Mouse (Mus musculus) liver, adult (tissue): ENCODE results near the gene Aacs.

ENCODE experiments used
- GATA4 ChIP-seq: IDR thresholded peaks from 2 replicates; pipeline ENCODE4 v1.6.1; 2014; ENCODE audit warnings: mild to moderate bottlenecking, low read length; ENCODE audit not compliant: insufficient replicate concordance

Aacs gene

GRCm38 (mm10) chr5:125534168-125534610 is 58.6 kb downstream of the Aacs start:
- no peak for TF ChIP-seq GATA4

- TF ChIP-seq GATA4 = no peak
Observed at GRCm38 (mm10) chr5:125534611-125535324, 59.2 kb downstream of the Aacs start.

GRCm38 (mm10) chr5:125545090-125545489 is 69.5 kb downstream of the Aacs start:
- TF ChIP-seq GATA4 = no peak

DNA sequence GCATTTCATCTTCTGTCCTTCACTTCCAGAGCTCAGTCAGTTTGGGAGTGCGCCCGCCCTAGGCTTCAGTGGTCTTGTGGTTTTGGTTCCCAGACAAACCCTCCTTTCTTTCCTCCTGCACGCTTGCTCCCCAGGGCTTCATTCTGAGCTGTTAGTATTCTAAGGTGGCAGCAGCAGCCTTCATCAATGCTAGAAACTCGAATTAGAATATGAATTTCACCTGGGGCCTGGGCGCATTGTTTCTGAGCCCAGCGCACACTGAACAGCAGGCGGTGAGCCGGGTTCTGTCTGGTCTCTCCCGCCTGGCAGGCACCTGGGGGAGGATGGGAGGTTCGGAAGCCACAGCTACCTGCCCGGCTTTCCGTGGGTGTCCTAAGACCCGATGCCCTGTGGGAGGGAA is 70.7 kb downstream of the Aacs start:
- no peak for TF ChIP-seq GATA4

DNA sequence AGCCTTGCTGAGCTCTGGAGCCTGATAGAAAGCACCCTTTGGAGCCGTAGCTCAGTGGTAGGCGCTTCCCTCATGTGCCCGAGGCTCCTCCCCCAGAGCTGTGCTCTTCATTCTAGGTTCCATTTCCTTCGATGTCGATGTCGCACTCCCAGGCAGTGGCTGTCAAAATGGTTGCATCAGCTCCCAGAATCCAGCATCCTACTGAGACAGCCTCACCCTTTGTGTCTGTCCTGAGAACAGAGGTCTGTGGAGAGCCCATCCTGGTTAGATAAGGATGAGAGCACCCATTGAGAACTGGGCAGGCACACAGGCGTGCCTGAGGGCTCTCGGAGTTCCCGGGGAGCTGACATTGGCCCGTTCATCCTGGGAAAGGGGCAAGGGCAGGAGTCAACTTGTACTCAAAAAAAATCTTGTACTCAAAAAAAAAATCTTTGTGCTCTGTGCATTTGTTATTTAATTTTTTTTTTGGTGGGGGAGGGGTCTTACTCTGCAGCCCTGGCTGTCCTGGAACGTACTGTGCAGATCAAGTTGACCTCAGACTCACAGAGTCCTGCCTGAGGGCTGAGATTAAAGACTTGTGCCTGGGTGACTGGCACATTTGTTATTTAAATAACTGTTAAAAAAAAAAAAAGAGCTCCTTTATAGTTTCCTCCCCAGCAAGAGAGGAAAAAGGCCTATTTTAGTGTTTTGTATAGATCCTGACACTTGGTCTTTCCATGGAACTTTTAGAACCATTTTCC is 74.3 kb downstream of the Aacs start:
- no peak for TF ChIP-seq GATA4

DNA sequence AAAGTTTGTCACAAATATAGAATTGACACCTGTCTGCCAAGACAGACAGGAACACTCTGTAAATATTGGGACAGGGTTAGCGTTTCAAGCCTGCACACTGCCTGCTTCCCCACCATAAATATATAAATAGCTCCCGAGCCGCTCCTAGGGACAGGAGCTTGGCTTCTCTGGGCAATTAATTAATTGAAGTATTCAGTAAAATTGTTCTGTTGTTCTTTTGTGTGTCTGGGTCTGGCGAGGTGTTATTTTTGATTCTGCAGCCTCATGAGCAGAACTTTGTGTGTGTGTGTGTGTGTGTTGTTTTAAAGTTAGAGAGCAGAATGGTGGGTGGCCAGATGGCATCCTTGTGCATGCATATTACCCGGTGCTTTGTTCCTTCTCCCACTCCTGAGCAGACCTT is 80.1 kb downstream of the Aacs start:
- no peak for TF ChIP-seq GATA4

DNA sequence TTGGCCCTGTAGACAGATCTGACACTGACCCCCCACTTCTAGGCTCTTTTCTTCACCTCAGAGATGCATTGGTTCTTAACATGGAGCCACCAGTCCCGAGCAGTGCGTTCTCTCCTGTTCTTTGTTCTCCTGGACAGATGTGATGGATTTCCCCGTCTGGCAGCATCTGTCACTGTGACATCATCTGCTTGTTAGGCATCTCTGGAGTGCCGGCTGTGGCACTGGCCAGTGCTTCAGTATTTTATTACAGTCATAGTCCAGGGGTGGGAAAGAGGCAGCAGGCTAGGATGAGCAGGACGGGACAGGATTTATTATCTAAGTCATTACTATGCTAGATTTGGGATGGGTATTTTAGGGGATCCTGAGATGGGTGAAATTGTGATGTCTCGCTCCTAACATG is 87.9 kb downstream of the Aacs start:
- TF ChIP-seq GATA4 = no peak

GRCm38 (mm10) chr5:125565725-125566124 is 90.1 kb downstream of the Aacs start:
- no peak for TF ChIP-seq GATA4
